Mouse (Mus musculus) C2C12 (cell line): ENCODE measurements around the gene Fkrp.

ENCODE experiments used
- CTCF ChIP-seq: IDR thresholded peaks from one replicate; pipeline ENCODE4 v1.5.1; 2011; ENCODE audit not compliant: control insufficient read depth, insufficient read depth, insufficient read length
- MAX ChIP-seq: IDR thresholded peaks from one replicate; pipeline ENCODE4 v1.6.1; 2011; ENCODE audit warnings: mild to moderate bottlenecking, control low read depth
- MYOG ChIP-seq: IDR thresholded peaks from one replicate; pipeline ENCODE4 v1.6.1; 2011; ENCODE audit not compliant: control insufficient read depth, insufficient read length; ENCODE audit errors: extremely low read depth

GRCm38 (mm10) chr7:16858336-16858735, 41.8 kb upstream of the Fkrp start:
- TF ChIP-seq CTCF (peak; percentile 13), MYOG (no peak), MAX (no peak)
